Comparison of ENCODE assay signal across 14 mouse cellular contexts in genomic region chr16:43619277-43619676, GRCm38 (mm10). TPM values are rescaled to one million over a fixed set of nuclear protein-coding genes. Genes with fewer than 3 reads are reported as not detected.
DNase-seq lines count a peak whose midpoint lies in the region; ATAC-seq and TF ChIP-seq lines count a peak whose summit lies in the region.
"Had no signal": no experiment of that assay in that cellular context is flagged by ENCODE, and none has a peak within 500 bp of the region (broad histone marks: within the 10 kb centered on the region; RNA-seq: fewer than 3 reads in every experiment).

No protein-coding gene starts in this region.

- peak overlapping the region; percentile 13 for H3K27ac ChIP-seq in hindbrain, embryonic 10.5 days
- H3K27ac ChIP-seq in hindbrain, embryonic 14.5 days: no peak overlapping the region
- no peak overlapping the region; the same call in 1 of the 2 replicates for H3K27ac ChIP-seq in forebrain, embryonic 11.5 days (ENCODE audit: low read depth, low read length)
- no peak overlapping the region for H3K27ac ChIP-seq in intestine, postnatal 0 days (ENCODE audit: low read depth, low read length)
- H3K27ac ChIP-seq: limb, embryonic 12.5 days had no signal

- no peak for TF ChIP-seq CTCF in intestine, postnatal 0 days (IDR thresholded peaks at IDR 0.05; ENCODE audit: low read depth)

- no peak for DNase-seq in hindbrain, embryonic 10.5 days (ENCODE audit: low spot score)
- no peak for DNase-seq in hindbrain, embryonic 14.5 days (ENCODE audit: low spot score)
- DNase-seq in testis, postnatal 10 days (ENCODE audit: low spot score): peak; percentile 52
- DNase-seq in testis, postnatal 14 days (ENCODE audit: low spot score): no peak
- no peak for DNase-seq in forebrain, embryonic 11.5 days (ENCODE audit: low spot score)
- no peak for DNase-seq in frontal cortex, postnatal 14 days (ENCODE audit: low spot score in 2 of 2)
- DNase-seq: adrenal gland, postnatal 14 days; cerebellum, postnatal 14 days; kidney, adult 18-20 months; lung, adult 18-20 months had no signal

- H3K9me3 ChIP-seq in hindbrain, embryonic 10.5 days: no peaks in the 10 kb centered on the region
- H3K9me3 ChIP-seq in hindbrain, embryonic 14.5 days (ENCODE audit: control insufficient read depth, low read length): no peaks in the 10 kb centered on the region
- H3K9me3 ChIP-seq in forebrain, embryonic 11.5 days (ENCODE audit: control insufficient read depth, low read length): no peaks in the 10 kb centered on the region
- no peaks in the 10 kb centered on the region for H3K9me3 ChIP-seq in intestine, postnatal 0 days (ENCODE audit: control insufficient read depth)
- H3K9me3 ChIP-seq: limb, embryonic 12.5 days had no signal

- H3K27me3 ChIP-seq in hindbrain, embryonic 10.5 days (ENCODE audit: insufficient read depth, poor library complexity, severe bottlenecking): no peaks in the 10 kb centered on the region
- no peaks in the 10 kb centered on the region for H3K27me3 ChIP-seq in hindbrain, embryonic 14.5 days (ENCODE audit: control insufficient read depth, insufficient read depth, low read length)
- H3K27me3 ChIP-seq in forebrain, embryonic 11.5 days (ENCODE audit: control insufficient read depth, insufficient read depth, low read length): no peaks in the 10 kb centered on the region
- no peaks in the 10 kb centered on the region for H3K27me3 ChIP-seq in intestine, postnatal 0 days (replicated peaks; ENCODE audit: control insufficient read depth, insufficient read depth, low read length)
- H3K27me3 ChIP-seq: CH12.LX; limb, embryonic 12.5 days had no signal

- H3K4me1 ChIP-seq in hindbrain, embryonic 10.5 days (replicated peaks): peaks cover 69% of the 10 kb centered on the region
- H3K4me1 ChIP-seq in hindbrain, embryonic 14.5 days (replicated peaks; ENCODE audit: control insufficient read depth, insufficient read depth, low read length): no peaks in the 10 kb centered on the region
- H3K4me1 ChIP-seq in forebrain, embryonic 11.5 days (replicated peaks; ENCODE audit: control insufficient read depth, insufficient read depth, low read length): peaks cover 21% of the 10 kb centered on the region; the same call in 1 of the 2 replicates
- no peaks in the 10 kb centered on the region for H3K4me1 ChIP-seq in intestine, postnatal 0 days (replicated peaks; ENCODE audit: control insufficient read depth, insufficient read depth, low read length)

- no peak overlapping the region for H3K4me2 ChIP-seq in hindbrain, embryonic 14.5 days (replicated peaks)
- no peak overlapping the region for H3K4me2 ChIP-seq in forebrain, embryonic 11.5 days (ENCODE audit: low read depth, low read length, severe bottlenecking)
- H3K4me2 ChIP-seq in intestine, postnatal 0 days (replicated peaks; ENCODE audit: low read depth): no peak overlapping the region
- H3K4me2 ChIP-seq: limb, embryonic 12.5 days had no signal

- WGBS in hindbrain, embryonic 10.5 days: 31% methylated on average over 6 of the region's 6 CpGs
- 46% methylated on average over 6 of the region's 6 CpGs for WGBS in hindbrain, embryonic 14.5 days
- 34% methylated on average over 6 of the region's 6 CpGs for WGBS in forebrain, embryonic 11.5 days
- WGBS in intestine, postnatal 0 days: 53% methylated on average over 6 of the region's 6 CpGs

- H3K9ac ChIP-seq in hindbrain, embryonic 14.5 days: no peak overlapping the region
- H3K9ac ChIP-seq in forebrain, embryonic 11.5 days (ENCODE audit: low read length): no peak overlapping the region
- H3K9ac ChIP-seq in intestine, postnatal 0 days (ENCODE audit: low read depth, low read length): no peak overlapping the region
- H3K9ac ChIP-seq: limb, embryonic 12.5 days had no signal

- H3K4me3 ChIP-seq in hindbrain, embryonic 10.5 days: no peak overlapping the region
- no peak overlapping the region for H3K4me3 ChIP-seq in hindbrain, embryonic 14.5 days (replicated peaks; ENCODE audit: low read length)
- no peak overlapping the region for H3K4me3 ChIP-seq in forebrain, embryonic 11.5 days (ENCODE audit: low read depth, low read length)
- H3K4me3 ChIP-seq in intestine, postnatal 0 days (ENCODE audit: low read depth, low read length): no peak overlapping the region
- H3K4me3 ChIP-seq: limb, embryonic 12.5 days had no signal

- ATAC-seq in hindbrain, embryonic 14.5 days (ENCODE audit: low FRiP score): no peak
- 0 out of 2 replicates have a peak, but pooled peaks have one; percentile 22 for ATAC-seq in forebrain, embryonic 11.5 days (replicated peaks; ENCODE audit: low FRiP score)
- ATAC-seq in intestine, postnatal 0 days: no peak

- peaks cover 16% of the 10 kb centered on the region for H3K36me3 ChIP-seq in hindbrain, embryonic 10.5 days
- H3K36me3 ChIP-seq in hindbrain, embryonic 14.5 days (replicated peaks; ENCODE audit: control insufficient read depth, insufficient read depth): peaks cover 29% of the 10 kb centered on the region
- H3K36me3 ChIP-seq in forebrain, embryonic 11.5 days (ENCODE audit: control insufficient read depth, insufficient read depth, low read length): no peaks in the 10 kb centered on the region; the same call in 1 of the 2 replicates
- peaks cover 5% of the 10 kb centered on the region; the same call in 1 of the 2 replicates for H3K36me3 ChIP-seq in intestine, postnatal 0 days (ENCODE audit: control insufficient read depth, insufficient read depth)
- H3K36me3 ChIP-seq: limb, embryonic 12.5 days had no signal

RNA-seq across cellular contexts. Expression of gene Tigit, which starts 44.7 kb away (rescaled TPM):
- polyA plus RNA-seq in hindbrain, embryonic 10.5 days (2016; fragmentation: Nextera tagmentation; extraction: Ambion mirVana): not detected in 2 replicates
- not detected in 2 replicates for polyA plus RNA-seq in hindbrain, embryonic 14.5 days (2014; fragmentation: Nextera tagmentation; extraction: Ambion mirVana)
- not detected in 2 replicates for polyA plus RNA-seq in forebrain, embryonic 11.5 days (2014; fragmentation: Nextera tagmentation; extraction: Ambion mirVana)
- not detected in 2 replicates for polyA plus RNA-seq in intestine, postnatal 0 days (2015; fragmentation: Nextera tagmentation; extraction: Ambion mirVana)
- polyA plus RNA-seq: limb, embryonic 12.5 days; stomach, embryonic 16.5 days had no signal
